Mouse (Mus musculus) intestine, postnatal 0 days (tissue): Measurements from ENCODE around the gene Nckap5l. TPM values are rescaled to one million over a fixed set of nuclear protein-coding genes. Genes with fewer than 3 reads are reported as not detected.
A peak's percentile ranks its signal among the peaks of the same experiment; 100 is the strongest.

ENCODE experiments used
- ATAC-seq: fragments of 200-750 bp; cut with Nextera tagmentation; 2 replicates; pipeline ENCODE4 v1.8.0; 2017; ENCODE audit warnings: mild to moderate bottlenecking, moderate TSS enrichment, moderate library complexity
- H3K27ac ChIP-seq: fragments of 300-500 bp; sonication (generic); 2 replicates; pipeline ENCODE4 v1.5.1; 2014; ENCODE audit warnings: mild to moderate bottlenecking, low read depth, low read length, moderate library complexity
- H3K27me3 ChIP-seq: fragments of 300-500 bp; sonication (generic); replicated peaks from 2 replicates; pipeline ENCODE4 v1.6.1; 2014; ENCODE audit warnings: low read length, mixed read lengths; ENCODE audit not compliant: control insufficient read depth, insufficient read depth
- H3K36me3 ChIP-seq: fragments of 300-500 bp; sonication (generic); 2 replicates; pipeline ENCODE4 v1.6.1; 2014; ENCODE audit warnings: mild to moderate bottlenecking, moderate library complexity; ENCODE audit not compliant: control insufficient read depth, insufficient read depth
- H3K4me1 ChIP-seq: fragments of 300-500 bp; sonication (generic); replicated peaks from 2 replicates; pipeline ENCODE4 v1.6.1; 2014; ENCODE audit warnings: antibody characterized with exemption, low read length, mixed read lengths; ENCODE audit not compliant: control insufficient read depth, insufficient read depth
- H3K4me2 ChIP-seq: fragments of 300-500 bp; sonication (generic); replicated peaks from 2 replicates; pipeline ENCODE4 v1.6.1; 2014; ENCODE audit warnings: low read depth, mild to moderate bottlenecking, moderate library complexity
- H3K4me3 ChIP-seq: fragments of 300-500 bp; sonication (generic); 2 replicates; pipeline ENCODE4 v1.5.1; 2014; ENCODE audit warnings: low read depth, low read length
- H3K9ac ChIP-seq: fragments of 300-500 bp; sonication (generic); 2 replicates; pipeline ENCODE4 v1.6.1; 2014; ENCODE audit warnings: mild to moderate bottlenecking, low read depth, low read length
- H3K9me3 ChIP-seq: fragments of 300-500 bp; sonication (generic); 2 replicates; pipeline ENCODE4 v1.6.1; 2016; ENCODE audit warnings: mixed run types; ENCODE audit not compliant: control insufficient read depth
- CTCF ChIP-seq: sonication (generic); IDR thresholded peaks from 2 replicates; pipeline ENCODE4 v1.5.1; 2016; ENCODE audit warnings: low read depth, mild to moderate bottlenecking, control low read depth, antibody characterized with exemption, moderate library complexity
- WGBS: fragments of 180-500 bp; shearing (Covaris S2); extraction: QIAGEN DNeasy Blood & Tissue Kit; methylation state at CpG from one replicate; pipeline ENCODE4 v1.1.7; 2014; 5-methylcytosine and 5-hydroxymethylcytosine counted together
- polyA plus RNA-seq: library from polyadenylated mRNA; unstranded; fragments of >200 nt; fragmentation: Nextera tagmentation; extraction: Ambion mirVana; gene quantifications from 2 replicates; pipeline ENCODE4 v1.2.1, GENCODE M21; 2015

Nckap5l gene
- polyA plus RNA-seq, 1 experiment from 2014 or later, result 2.1 TPM

DNA sequence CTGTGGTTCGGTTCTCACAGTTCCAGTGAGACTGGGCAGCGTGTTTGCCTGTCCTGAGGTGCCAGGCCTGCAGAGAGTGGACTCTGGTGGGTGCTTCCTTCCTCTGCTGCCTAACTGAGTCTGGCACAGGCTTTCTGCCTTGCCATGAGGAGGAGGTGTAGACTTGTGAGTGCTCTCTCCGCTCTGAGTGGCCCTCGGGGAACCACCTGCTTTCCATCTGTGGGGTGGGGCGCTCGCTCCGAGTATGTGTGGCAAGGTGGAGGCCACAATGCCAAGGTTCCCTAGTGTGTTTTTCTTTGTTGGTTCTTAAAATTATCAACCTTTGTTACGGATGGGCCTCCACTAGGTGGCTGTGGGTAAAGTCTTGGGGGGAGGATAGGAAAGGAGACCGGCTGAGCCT, 48.7 kb downstream of the Nckap5l start:
- peaks cover 66% of the 10 kb centered on the region for H3K36me3 ChIP-seq
- no peak for TF ChIP-seq CTCF
- 85% methylated on average over 9 of the region's 9 CpGs for WGBS

DNA sequence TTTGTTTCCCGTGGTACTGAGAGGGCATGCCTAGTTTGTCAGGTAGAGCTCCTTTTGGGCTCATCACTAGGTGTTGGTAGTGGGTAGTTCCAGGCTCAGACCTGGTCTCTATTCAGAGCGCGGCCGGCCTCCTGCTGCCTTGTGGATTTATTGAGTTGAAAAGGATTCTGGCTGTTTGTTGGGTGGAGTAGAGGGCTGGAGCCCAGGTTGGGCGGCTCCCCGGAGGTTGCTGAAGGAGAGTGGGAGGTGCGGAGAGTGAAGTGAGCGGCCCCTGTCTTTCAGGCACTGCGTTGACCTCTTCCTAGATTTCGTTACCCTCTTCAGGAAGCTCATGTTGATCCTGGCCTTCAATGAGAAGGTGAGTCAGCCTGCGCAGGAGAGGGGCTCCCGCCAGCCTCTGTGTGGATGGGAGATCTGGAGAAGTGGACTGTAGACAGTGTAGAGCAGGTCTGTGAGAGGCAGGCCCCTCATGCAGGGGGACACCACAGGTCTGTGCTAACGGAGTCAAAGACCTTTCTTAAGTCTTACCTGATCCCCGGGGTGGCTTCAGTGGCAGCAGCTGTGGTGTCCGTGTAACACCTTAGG, 50.5 kb downstream of the Nckap5l start:
- Histone ChIP-seq H3K9me3 (no peaks in the 10 kb centered on the region), H3K27ac (no peak overlapping the region; the same call in none of the 2 replicates), H3K4me1 (no peaks in the 10 kb centered on the region), H3K36me3 (peaks cover 79% of the 10 kb centered on the region), H3K9ac (no peak overlapping the region), H3K27me3 (no peaks in the 10 kb centered on the region), H3K4me2 (no peak overlapping the region), H3K4me3 (no peak overlapping the region)
- ATAC-seq, result no peak
- WGBS, result 90% methylated on average over 15 of the region's 15 CpGs
- no peak for TF ChIP-seq CTCF

More for the DNA sequence above, 48.7 kb downstream of the Nckap5l start:
- Histone ChIP-seq H3K27ac (no peak overlapping the region), H3K4me3 (no peak overlapping the region), H3K9me3 (no peaks in the 10 kb centered on the region), H3K9ac (no peak overlapping the region), H3K4me1 (no peaks in the 10 kb centered on the region), H3K4me2 (no peak overlapping the region), H3K27me3 (no peaks in the 10 kb centered on the region)
- ATAC-seq, result no peak

DNA sequence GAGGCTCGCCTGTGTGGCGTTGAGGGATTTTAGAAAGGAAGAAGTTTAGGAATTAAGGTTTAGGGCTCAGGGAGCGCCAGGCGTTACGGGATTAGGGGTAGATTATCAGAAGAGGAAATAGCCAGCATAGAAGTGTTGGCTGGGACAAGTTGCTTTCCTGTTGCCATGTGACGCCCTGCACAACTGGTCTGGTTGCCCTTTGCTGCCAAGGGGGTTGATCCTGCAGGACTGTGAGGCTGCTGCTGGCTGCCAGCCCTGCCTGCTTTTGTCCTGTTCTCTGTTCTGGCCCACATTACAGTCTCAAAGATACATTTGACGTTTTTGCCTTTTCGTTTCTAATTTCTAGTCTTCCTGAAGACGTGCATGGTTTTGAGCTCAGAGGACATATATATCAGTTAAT, 52.4 kb downstream of the Nckap5l start:
- no peak for ATAC-seq
- no peak for TF ChIP-seq CTCF
- H3K36me3 ChIP-seq, result peaks cover 77% of the 10 kb centered on the region
- H3K9ac ChIP-seq, result no peak overlapping the region
- no peaks in the 10 kb centered on the region for H3K9me3 ChIP-seq
- no peak overlapping the region for H3K4me3 ChIP-seq
- H3K27me3 ChIP-seq, result no peaks in the 10 kb centered on the region
- H3K27ac ChIP-seq, result no peak overlapping the region
- no peaks in the 10 kb centered on the region for H3K4me1 ChIP-seq
- H3K4me2 ChIP-seq, result no peak overlapping the region
- 85% methylated on average over 9 of the region's 9 CpGs for WGBS

DNA sequence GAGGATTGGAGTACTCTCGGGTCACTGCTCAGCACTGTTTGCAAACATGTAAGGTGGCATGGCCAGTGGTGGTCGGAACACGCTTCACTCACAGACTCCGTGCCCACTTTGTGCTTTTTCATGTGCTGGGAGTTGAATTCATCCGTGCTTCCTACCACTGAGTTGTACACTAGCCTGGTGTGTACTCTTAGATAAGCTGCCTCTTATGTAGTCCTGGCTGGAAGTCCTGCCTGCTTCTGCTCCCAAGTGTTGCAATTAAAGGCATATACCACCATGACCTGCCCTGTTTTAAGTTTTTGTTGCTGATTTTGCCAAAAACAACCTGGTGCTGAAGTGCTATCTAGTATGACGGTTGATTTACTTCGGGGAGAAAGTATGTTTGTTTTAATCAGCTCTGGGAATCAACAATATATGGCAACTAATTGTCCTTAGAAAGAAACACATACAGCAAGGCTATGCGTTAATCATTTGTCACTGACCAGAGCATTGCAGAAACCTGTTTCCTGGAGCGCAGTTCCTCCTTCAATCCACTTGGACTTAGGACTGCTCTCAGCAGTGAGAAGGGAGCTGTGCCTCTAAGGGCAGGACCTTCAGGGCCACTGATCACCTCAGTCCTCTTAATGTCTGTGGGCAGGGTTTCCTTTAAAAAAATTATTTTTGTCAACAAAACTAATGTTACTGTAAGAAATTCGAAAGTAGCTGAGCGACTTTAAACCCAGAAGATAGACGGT, 54.2 kb downstream of the Nckap5l start:
- Histone ChIP-seq H3K4me2 (peak overlapping the region; percentile 54), H3K36me3 (peaks cover 65% of the 10 kb centered on the region), H3K27ac (peak overlapping the region; percentile 77), H3K9me3 (no peaks in the 10 kb centered on the region), H3K4me3 (no peak overlapping the region), H3K27me3 (no peaks in the 10 kb centered on the region), H3K4me1 (no peaks in the 10 kb centered on the region), H3K9ac (no peak overlapping the region)
- no peak for TF ChIP-seq CTCF
- ATAC-seq, result peak; percentile 85
- 43% methylated on average over 12 of the region's 12 CpGs for WGBS

DNA sequence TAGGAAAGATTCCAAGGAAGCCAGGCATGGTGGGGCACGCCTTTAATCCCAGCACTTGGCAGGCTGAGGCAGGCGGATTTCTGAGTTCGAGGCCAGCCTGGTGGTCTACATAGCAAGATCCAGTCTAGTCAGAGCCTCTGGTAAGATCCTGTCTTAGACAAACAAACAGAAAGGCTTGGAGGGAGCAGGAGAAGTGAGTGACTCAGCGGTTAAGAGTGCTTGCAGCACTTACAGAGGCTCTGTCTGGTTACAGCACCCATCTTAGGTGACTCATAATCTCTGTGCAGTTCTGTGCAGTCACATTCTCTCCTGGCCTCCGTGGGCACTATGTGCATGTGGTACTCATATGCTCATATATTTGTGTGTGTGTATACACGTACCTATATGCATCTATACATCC, 56.9 kb downstream of the Nckap5l start:
- TF ChIP-seq CTCF, result no peak
- H3K4me3 ChIP-seq, result no peak overlapping the region
- H3K36me3 ChIP-seq, result peaks cover 38% of the 10 kb centered on the region
- no peak overlapping the region; the same call in 1 of the 2 replicates for H3K27ac ChIP-seq
- 60% methylated on average over 6 of the region's 6 CpGs for WGBS
- H3K9ac ChIP-seq, result no peak overlapping the region
- H3K4me1 ChIP-seq, result no peaks in the 10 kb centered on the region
- peak; percentile 23; the same call in 1 of the 2 replicates for ATAC-seq
- no peaks in the 10 kb centered on the region for H3K9me3 ChIP-seq
- peak overlapping the region; percentile 21; the same call in 1 of the 2 replicates for H3K4me2 ChIP-seq
- H3K27me3 ChIP-seq, result no peaks in the 10 kb centered on the region

DNA sequence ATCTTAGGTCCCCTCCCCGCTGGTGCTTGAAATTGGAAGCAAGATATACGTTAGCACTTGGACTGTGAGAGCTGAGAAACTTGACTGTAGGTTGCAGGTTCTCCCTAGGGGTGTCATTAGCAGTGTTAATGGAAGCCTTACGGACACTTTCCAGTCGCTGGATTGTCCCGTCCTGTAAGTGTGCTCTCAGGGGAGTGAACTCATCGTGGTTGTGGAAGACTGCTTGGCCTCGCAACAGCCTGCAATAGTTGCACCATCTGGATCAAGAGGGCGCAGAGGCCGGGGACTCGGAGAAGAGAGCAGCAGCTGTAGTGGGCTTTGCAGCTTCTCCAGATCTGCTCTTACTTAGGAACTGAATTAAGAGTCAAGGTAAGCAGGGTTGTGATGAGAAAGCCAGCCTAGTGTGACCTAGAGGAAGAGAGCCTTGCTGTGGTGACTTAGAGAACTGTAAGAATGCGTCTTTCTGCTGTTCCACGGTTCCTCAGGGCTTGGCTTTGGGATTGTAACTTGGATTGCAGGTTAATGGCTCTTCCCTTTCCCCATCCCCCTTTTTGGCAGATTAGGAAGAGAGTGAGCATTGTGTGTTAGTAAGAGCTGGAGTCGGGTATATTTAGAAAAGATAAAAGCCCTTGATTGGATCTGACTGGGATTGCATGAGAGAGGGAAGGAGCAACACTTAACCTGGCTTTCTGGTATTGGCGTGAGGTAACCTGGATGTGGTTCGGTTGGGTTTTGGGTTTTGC, 57.9 kb downstream of the Nckap5l start:
- peak overlapping the region; percentile 37 for H3K27ac ChIP-seq
- WGBS, result 51% methylated on average over 15 of the region's 15 CpGs

More for the DNA sequence above, 57.9 kb downstream of the Nckap5l start:
- Histone ChIP-seq H3K4me1 (no peaks in the 10 kb centered on the region; the same call in 1 of the 2 replicates), H3K27me3 (no peaks in the 10 kb centered on the region), H3K4me3 (no peak overlapping the region), H3K36me3 (peaks cover 29% of the 10 kb centered on the region), H3K4me2 (peak overlapping the region; percentile 57), H3K9me3 (no peaks in the 10 kb centered on the region), H3K9ac (peak overlapping the region; percentile 19; the same call in 1 of the 2 replicates)
- no peak for ATAC-seq
- TF ChIP-seq CTCF, result no peak
